Mouse (Mus musculus): Measurements from ENCODE around the gene Sipa1l1. TPM values are rescaled to one million over a fixed set of nuclear protein-coding genes. Genes with fewer than 3 reads are reported as not detected.

Sipa1l1 gene
- polyA plus RNA-seq, 1 experiment from 2014 or later, result 39.0 TPM

DNA sequence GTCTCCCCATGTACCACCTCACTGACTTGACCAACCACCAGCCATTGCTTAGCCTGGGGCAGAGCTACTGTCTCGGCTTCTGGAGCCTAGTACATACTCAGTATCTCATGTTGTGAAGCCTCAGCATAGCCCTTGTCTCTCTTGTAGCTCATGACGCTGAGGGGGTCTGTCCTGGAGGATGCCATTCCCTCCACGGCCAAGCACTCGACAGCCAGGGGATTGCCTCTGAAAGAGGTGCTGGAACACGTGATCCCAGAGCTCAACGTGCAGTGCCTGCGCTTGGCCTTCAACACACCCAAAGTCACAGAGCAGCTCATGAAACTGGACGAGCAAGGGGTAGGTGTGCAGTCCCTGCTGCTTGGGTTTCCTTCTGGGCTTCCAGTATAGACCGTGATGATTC lies 193.7 kb downstream of the Sipa1l1 start:
- Histone ChIP-seq H3K9ac (no peak overlapping the region), H3K27ac (no peak overlapping the region), H3K4me1 (no peaks in the 10 kb centered on the region), H3K4me2 (no peak overlapping the region), H3K27me3 (no peaks in the 10 kb centered on the region), H3K9me3 (no peaks in the 10 kb centered on the region), H3K36me3 (peaks cover 10% of the 10 kb centered on the region), H3K4me3 (no peak overlapping the region)
- no peak for ATAC-seq (ENCODE audit: insufficient number of reproducible peaks, low FRiP score, low TSS enrichment, low read depth)
- 92% methylated on average over 9 of the region's 9 CpGs for WGBS

DNA sequence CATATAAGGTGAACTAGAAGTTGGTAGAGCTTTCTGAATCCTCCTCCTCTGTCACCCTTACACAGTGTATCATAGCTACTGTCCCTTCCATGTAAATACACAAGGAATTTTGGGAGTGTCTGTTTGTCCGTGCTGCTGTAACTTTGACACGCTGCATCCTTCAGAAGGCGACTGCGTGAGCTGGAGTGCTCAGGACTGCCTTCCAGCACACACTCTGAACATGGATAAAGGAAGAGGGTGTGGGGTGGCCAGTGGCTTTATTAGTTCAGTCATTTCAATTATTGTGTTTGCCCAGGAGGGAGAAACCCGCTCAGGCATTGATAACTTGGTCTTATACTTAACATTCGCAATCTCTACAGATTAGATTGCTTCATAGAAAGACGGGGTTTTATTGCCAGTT lies 195.1 kb downstream of the Sipa1l1 start:
- no peaks in the 10 kb centered on the region; the same call in 1 of the 2 replicates for H3K36me3 ChIP-seq
- 84% methylated on average over 7 of the region's 7 CpGs for WGBS
- ATAC-seq (ENCODE audit: insufficient number of reproducible peaks, low FRiP score, low TSS enrichment, low read depth), result no peak
- no peaks in the 10 kb centered on the region for H3K27me3 ChIP-seq
- H3K9me3 ChIP-seq, result no peaks in the 10 kb centered on the region
- no peak overlapping the region for H3K4me3 ChIP-seq
- H3K9ac ChIP-seq, result no peak overlapping the region
- no peak overlapping the region for H3K4me2 ChIP-seq
- H3K27ac ChIP-seq, result no peak overlapping the region
- H3K4me1 ChIP-seq, result no peaks in the 10 kb centered on the region; the same call in 1 of the 2 replicates

DNA sequence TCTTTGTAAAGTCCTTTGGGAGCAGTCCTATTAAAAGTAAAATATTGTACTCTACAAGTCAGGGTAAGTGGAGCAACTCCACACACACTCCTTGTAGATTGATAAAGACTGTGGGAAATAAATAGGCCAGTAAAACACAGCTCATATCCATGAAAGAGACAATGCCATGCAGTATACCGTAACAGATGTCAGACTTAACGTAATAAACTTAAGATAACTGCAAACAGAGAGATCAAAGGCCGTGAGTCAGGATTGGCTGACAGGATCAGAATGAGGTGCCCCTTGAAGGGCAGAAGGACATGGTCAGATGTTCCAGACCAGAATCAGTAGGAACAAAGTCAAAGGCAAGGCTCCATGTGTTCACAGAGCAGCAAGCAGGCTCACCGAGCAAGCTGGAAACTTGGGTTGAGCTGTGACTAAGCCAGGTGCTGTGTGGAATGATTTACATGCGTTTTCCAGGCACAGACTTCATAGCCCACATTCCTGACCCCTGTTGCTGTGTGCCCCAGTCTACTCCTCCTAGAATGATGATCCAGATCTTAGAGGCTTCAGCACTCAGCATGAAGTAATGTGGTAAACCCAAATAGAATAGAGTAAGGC lies 196.3 kb downstream of the Sipa1l1 start:
- Histone ChIP-seq H3K9ac (no peak overlapping the region), H3K27me3 (no peaks in the 10 kb centered on the region), H3K36me3 (no peaks in the 10 kb centered on the region; the same call in 1 of the 2 replicates), H3K27ac (no peak overlapping the region), H3K4me1 (no peaks in the 10 kb centered on the region; the same call in 1 of the 2 replicates), H3K9me3 (no peaks in the 10 kb centered on the region), H3K4me3 (no peak overlapping the region), H3K4me2 (no peak overlapping the region)
- WGBS, result 41% methylated on average over 5 of the region's 5 CpGs
- no peak for ATAC-seq (ENCODE audit: insufficient number of reproducible peaks, low FRiP score, low TSS enrichment, low read depth)

DNA sequence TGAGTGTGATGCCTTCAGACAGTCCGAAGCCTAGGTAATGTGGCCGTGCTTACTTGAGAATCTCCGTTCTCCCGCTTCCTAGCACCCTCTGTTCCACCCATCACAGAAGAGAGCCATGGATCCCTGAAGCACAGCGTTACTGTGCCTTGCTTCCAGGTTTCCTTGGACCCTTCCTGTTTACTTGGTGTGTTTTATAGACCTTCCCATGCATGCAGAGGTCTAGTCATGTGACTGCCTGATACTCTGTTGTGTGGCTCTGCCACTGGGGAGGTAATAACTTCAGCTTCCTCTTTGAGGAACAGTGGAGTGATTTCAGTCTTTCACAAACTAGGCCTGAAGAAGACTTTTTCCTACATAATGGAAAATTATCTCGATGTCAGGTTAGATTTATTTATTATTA lies 197.6 kb downstream of the Sipa1l1 start:
- H3K27me3 ChIP-seq, result no peaks in the 10 kb centered on the region
- H3K4me1 ChIP-seq, result no peaks in the 10 kb centered on the region; the same call in 1 of the 2 replicates
- H3K4me3 ChIP-seq, result no peak overlapping the region
- H3K36me3 ChIP-seq, result no peaks in the 10 kb centered on the region; the same call in 1 of the 2 replicates
- ATAC-seq (ENCODE audit: insufficient number of reproducible peaks, low FRiP score, low TSS enrichment, low read depth), result no peak
- no peak overlapping the region for H3K4me2 ChIP-seq
- WGBS, result 85% methylated on average over 6 of the region's 6 CpGs
- no peak overlapping the region for H3K27ac ChIP-seq
- H3K9me3 ChIP-seq, result no peaks in the 10 kb centered on the region
- no peak overlapping the region for H3K9ac ChIP-seq

DNA sequence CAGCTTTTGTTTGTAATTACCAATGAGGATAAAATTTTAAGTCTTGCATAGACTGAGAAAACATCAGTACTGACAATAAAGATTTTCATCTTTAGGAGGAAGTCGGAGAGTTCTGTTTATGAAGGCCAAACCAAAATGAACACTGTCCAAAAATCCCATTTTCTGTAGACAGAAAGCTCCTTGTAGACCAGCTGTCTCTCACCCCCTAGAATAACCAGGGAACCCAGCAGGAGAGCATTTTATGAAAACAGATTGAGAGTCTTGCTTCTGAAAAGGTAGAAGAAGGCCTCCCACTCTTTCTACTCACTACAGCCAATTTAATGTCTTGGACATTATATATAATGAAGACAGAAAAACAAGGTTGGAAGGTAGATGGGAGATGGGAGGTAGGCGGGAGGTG lies 198.2 kb downstream of the Sipa1l1 start:
- Histone ChIP-seq H3K4me3 (no peak overlapping the region), H3K9ac (no peak overlapping the region), H3K4me2 (no peak overlapping the region), H3K36me3 (no peaks in the 10 kb centered on the region; the same call in 1 of the 2 replicates), H3K27ac (no peak overlapping the region), H3K4me1 (no peaks in the 10 kb centered on the region; the same call in 1 of the 2 replicates), H3K9me3 (no peaks in the 10 kb centered on the region), H3K27me3 (no peaks in the 10 kb centered on the region)
- no peak for ATAC-seq (ENCODE audit: insufficient number of reproducible peaks, low FRiP score, low TSS enrichment, low read depth)
- 79% methylated on average over 2 of the region's 2 CpGs for WGBS

DNA sequence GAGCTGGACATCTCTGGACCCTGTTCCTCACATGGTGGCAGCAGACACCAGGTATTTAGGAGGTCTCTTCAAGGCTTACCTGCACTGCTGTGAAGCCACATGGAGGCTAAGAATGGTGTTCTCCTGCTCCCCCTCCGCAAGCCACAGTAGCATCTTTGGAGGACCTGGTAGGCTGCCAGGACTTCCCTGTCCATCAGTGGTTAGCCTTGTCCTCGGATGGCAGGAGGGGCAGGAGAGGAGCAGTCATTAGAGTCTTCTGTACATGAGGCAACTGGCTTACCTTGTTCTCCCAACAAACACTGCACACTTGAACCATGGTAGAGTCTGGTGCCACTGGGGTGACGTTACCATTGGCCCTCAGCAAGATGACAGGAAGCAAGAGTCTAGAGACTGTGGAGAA lies 198.9 kb downstream of the Sipa1l1 start:
- Histone ChIP-seq H3K27me3 (no peaks in the 10 kb centered on the region), H3K4me2 (no peak overlapping the region), H3K4me3 (no peak overlapping the region), H3K36me3 (no peaks in the 10 kb centered on the region; the same call in 1 of the 2 replicates), H3K9ac (no peak overlapping the region), H3K9me3 (no peaks in the 10 kb centered on the region), H3K4me1 (peaks cover 2% of the 10 kb centered on the region; the same call in 1 of the 2 replicates), H3K27ac (no peak overlapping the region)
- WGBS, result 97% methylated on average over 3 of the region's 3 CpGs
- ATAC-seq (ENCODE audit: insufficient number of reproducible peaks, low FRiP score, low TSS enrichment, low read depth), result no peak

DNA sequence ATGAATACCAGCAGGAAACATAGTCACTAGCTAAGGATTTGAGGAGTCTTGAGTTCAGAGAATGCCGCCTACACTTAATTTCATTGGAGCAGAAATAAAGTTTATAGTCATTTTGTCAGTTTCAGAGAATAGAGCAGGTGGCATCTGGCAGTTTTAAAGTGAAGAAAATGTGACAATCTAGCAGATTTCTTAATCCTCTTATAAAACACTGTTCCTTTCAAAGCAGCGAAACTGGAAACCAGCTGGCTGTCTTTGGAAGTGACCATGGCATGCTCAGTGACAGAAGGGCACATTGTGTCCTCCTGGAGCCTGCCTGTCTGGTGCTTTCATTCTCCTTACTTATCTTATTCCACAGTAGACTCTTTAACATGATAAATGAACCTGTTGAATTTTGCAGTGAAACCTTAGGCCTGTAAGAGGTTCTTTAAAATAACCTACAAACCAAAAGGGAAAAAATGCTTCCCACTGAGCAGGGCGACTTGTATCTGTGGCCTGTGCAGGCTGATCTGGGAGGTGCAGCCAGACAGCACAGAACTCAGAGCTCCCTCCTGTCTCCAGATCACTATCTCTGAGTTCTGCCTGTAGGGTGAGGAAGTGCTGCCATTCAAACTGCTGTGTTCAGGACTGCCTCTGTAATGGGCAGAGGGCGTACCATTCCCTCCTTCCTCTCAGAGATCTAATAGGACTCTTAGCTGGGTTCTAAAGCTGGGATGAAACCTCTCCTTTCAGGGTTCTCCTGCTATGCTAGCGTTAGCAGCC lies 200.5 kb downstream of the Sipa1l1 start:
- Histone ChIP-seq H3K4me1 (peaks cover 7% of the 10 kb centered on the region; the same call in 1 of the 2 replicates), H3K4me3 (no peak overlapping the region), H3K9me3 (no peaks in the 10 kb centered on the region), H3K9ac (no peak overlapping the region), H3K27me3 (no peaks in the 10 kb centered on the region), H3K4me2 (no peak overlapping the region), H3K27ac (no peak overlapping the region), H3K36me3 (no peaks in the 10 kb centered on the region; the same call in 1 of the 2 replicates)
- 69% methylated on average over 5 of the region's 5 CpGs for WGBS
- no peak for ATAC-seq (ENCODE audit: insufficient number of reproducible peaks, low FRiP score, low TSS enrichment, low read depth)

DNA sequence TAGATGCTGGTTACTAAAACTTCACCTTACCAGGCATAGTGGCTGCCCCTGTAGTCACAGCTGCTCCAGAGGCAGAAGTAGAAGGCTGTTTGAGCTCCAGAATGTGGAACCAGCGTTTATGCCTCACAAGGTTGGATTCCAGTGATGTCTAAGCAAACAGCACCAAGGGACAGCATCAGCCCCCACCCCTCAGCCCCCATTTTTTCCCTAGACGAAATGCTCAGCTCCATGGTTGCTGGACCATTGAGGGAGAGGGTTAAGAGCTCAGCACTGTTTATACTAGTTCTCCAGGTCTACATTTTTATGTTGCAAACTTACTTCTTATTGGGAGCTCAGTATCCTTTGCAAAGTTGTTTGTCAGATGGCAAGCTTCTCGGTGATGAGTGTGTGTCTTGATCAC lies 202.1 kb downstream of the Sipa1l1 start:
- Histone ChIP-seq H3K36me3 (no peaks in the 10 kb centered on the region; the same call in 1 of the 2 replicates), H3K27ac (no peak overlapping the region), H3K4me1 (peaks cover 9% of the 10 kb centered on the region; the same call in 1 of the 2 replicates), H3K4me2 (no peak overlapping the region), H3K9me3 (no peaks in the 10 kb centered on the region), H3K4me3 (no peak overlapping the region), H3K27me3 (no peaks in the 10 kb centered on the region), H3K9ac (no peak overlapping the region)
- WGBS, result 66% methylated on average over 3 of the region's 3 CpGs
- no peak for ATAC-seq (ENCODE audit: insufficient number of reproducible peaks, low FRiP score, low TSS enrichment, low read depth)

DNA sequence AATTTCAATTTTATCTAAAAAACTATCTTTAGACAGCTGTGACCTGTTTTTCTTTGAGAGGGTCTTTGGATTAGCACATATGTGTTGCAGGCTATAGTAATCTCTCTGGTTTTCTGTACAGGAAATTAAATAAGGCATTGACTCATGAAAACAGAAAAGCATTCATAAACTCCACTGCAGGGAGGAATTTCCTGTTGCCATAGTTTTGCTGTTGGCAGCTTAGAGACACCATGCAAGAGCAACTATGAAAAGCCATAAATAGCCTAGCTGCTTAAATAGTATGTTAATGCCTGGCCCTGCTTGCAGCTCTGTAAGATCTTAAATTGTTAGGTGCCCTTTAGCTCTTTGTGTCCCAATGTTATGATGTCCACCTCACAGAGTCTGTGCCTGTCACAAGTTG lies 204.9 kb downstream of the Sipa1l1 start:
- peak; percentile 48; the same call in 1 of the 2 replicates for ATAC-seq (ENCODE audit: insufficient number of reproducible peaks, low FRiP score, low TSS enrichment, low read depth)
- Histone ChIP-seq H3K4me2 (no peak overlapping the region), H3K9me3 (no peaks in the 10 kb centered on the region), H3K27me3 (no peaks in the 10 kb centered on the region), H3K36me3 (no peaks in the 10 kb centered on the region), H3K9ac (no peak overlapping the region), H3K4me3 (no peak overlapping the region), H3K4me1 (0 out of 2 replicates have a peak, but pooled peaks cover 9% of the 10 kb centered on the region), H3K27ac (peak overlapping the region; percentile 78)

DNA sequence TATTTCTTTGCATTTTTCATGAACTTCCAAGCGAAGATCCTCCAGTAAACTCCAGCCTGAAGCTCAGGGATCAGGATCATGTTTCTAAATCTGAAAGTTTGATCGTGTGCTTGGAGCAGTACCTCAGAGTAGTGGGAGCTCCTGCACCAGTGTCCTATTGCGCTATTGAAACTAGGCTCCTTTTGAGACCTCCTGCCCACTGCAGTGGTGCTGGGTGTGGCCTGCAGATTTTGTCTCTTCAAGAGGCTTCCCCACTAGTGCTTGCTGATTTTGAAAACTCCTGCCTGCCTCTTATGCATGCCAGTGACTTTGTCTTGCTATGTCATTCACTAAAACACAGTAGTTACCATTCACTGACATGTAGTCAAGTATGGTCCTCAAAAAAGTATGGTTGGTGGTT lies 213.8 kb downstream of the Sipa1l1 start:
- 76% methylated on average over 3 of the region's 3 CpGs for WGBS
- no peak overlapping the region for H3K9ac ChIP-seq
- H3K4me3 ChIP-seq, result no peak overlapping the region
- H3K4me1 ChIP-seq, result 0 out of 2 replicates have a peak, but pooled peaks cover 6% of the 10 kb centered on the region
- ATAC-seq (ENCODE audit: insufficient number of reproducible peaks, low FRiP score, low TSS enrichment, low read depth), result no peak
- H3K9me3 ChIP-seq, result no peaks in the 10 kb centered on the region
- no peak overlapping the region for H3K4me2 ChIP-seq
- no peak overlapping the region for H3K27ac ChIP-seq
- no peaks in the 10 kb centered on the region for H3K27me3 ChIP-seq
- H3K36me3 ChIP-seq, result peaks cover 19% of the 10 kb centered on the region

DNA sequence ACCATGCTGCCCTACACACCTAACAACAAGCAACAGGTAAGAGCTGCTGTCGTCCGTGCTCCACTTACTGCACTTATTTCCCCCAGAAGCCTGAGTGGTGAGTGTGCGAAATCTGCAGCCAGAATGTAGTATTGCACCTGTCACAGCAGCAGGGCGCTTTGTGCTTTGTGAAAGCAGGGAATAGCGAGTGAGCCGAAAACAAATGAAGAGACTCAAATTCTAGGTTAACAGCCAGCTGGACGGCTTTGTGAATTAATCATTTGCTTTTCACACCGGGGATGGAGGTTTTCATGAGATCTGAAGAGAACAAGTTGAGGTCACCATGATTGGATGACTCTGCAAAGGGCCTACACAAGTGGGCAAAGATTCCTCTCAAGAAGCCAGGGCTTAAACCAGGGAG lies 215.6 kb downstream of the Sipa1l1 start:
- WGBS, result 93% methylated on average over 8 of the region's 8 CpGs
- Histone ChIP-seq H3K4me3 (no peak overlapping the region), H3K9ac (no peak overlapping the region), H3K36me3 (peaks cover 19% of the 10 kb centered on the region), H3K27ac (no peak overlapping the region), H3K4me2 (no peak overlapping the region), H3K27me3 (no peaks in the 10 kb centered on the region), H3K9me3 (no peaks in the 10 kb centered on the region), H3K4me1 (0 out of 2 replicates have a peak, but pooled peaks cover 6% of the 10 kb centered on the region)
- ATAC-seq (ENCODE audit: insufficient number of reproducible peaks, low FRiP score, low TSS enrichment, low read depth), result no peak

DNA sequence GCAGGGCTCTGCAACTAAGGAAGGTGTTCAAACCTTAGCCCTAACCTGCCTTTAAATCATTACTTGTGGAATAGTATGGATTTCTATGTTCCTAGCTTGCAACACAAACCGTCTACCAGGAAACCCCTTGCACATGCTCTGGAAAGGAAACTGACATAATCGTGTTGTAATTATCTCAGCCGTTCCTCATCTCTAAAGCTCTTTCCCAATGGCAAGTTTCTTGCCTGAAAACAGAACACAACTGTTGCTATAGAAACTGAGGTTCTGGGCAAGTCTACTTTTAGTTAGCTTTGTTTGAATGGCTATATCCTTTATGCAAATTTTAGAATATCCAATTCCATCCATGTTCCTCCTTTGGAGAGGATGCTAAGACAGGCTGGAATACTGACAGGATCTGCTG lies 217.9 kb downstream of the Sipa1l1 start:
- Histone ChIP-seq H3K4me1 (0 out of 2 replicates have a peak, but pooled peaks cover 6% of the 10 kb centered on the region), H3K9me3 (no peaks in the 10 kb centered on the region), H3K4me2 (no peak overlapping the region), H3K36me3 (peaks cover 19% of the 10 kb centered on the region), H3K9ac (no peak overlapping the region), H3K27me3 (no peaks in the 10 kb centered on the region), H3K4me3 (no peak overlapping the region), H3K27ac (peak overlapping the region; percentile 18; the same call in 1 of the 2 replicates)
- ATAC-seq (ENCODE audit: insufficient number of reproducible peaks, low FRiP score, low TSS enrichment, low read depth), result no peak
- 72% methylated on average over 3 of the region's 3 CpGs for WGBS
